Mouse (Mus musculus): ENCODE measurements around the gene Myo1h. TPM values are rescaled to one million over a fixed set of nuclear protein-coding genes. Genes with fewer than 3 reads are reported as not detected.

Gene Myo1h
- polyA plus RNA-seq (2012; rRNA removed; ENCODE audit: low replicate concordance) = 0.26 and 0.29 TPM in 2 replicates

DNA sequence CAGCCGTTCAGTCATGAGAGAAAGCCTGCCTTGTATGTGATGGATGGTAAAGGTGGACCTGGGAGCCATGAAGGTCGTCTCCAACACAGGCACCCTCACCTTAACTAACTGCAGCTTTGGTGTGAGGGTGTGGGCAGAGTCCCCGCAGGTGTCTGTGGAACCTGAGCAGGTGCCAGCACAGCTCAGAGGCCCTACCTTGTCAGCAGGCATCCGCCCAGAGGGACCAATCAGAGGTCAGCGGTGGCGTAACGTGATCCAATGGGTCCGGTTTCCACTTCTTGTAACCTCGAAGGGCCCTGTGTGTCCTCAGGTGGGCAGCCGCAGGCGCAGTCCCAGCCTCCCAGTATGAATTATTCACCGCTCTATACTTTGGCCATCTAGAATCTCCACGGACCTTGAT is at the start of gene Myo1h:
Myo1h (plus strand) TSS at position 293 of the 400 bp plus-strand sequence.

DNA sequence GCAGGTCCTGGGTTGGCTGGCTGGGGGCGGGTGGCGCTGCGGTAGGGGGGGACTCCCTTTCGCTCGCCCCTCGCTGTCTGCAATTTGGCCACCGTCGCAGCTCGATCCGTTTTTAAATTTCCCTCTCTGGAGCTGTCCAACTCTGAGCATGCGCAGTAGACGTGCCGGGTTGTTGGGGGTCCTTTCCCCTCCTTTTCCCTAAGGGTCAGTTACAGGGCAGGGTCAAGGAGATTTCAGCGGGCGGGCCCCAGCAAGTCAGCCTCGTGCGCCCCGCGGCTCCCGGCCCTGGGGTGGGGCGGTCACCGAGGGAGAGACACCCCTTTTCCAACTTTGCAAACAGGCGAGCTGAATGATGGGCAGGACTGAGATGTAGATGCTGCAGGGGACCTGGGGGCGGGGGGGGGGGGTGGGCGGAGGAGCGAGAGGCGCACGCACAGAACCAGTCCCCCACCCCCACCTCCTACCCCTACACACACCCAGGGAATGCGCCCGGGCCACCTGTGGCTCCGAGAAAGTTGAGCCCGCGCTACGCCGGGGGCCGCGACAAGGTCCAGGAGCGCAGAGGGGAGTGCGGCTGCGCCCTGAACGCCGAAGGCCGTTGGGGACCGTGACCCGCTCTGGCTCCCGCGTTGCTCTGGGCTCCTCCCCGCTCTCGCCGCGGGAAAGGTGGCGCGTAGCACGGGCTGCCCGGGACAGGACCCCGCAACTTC is 15.1 kb upstream of the Myo1h start, which contains the start of gene Foxn4:
Foxn4 (minus strand) TSS at position 115 of the 710 bp plus-strand sequence.

DNA sequence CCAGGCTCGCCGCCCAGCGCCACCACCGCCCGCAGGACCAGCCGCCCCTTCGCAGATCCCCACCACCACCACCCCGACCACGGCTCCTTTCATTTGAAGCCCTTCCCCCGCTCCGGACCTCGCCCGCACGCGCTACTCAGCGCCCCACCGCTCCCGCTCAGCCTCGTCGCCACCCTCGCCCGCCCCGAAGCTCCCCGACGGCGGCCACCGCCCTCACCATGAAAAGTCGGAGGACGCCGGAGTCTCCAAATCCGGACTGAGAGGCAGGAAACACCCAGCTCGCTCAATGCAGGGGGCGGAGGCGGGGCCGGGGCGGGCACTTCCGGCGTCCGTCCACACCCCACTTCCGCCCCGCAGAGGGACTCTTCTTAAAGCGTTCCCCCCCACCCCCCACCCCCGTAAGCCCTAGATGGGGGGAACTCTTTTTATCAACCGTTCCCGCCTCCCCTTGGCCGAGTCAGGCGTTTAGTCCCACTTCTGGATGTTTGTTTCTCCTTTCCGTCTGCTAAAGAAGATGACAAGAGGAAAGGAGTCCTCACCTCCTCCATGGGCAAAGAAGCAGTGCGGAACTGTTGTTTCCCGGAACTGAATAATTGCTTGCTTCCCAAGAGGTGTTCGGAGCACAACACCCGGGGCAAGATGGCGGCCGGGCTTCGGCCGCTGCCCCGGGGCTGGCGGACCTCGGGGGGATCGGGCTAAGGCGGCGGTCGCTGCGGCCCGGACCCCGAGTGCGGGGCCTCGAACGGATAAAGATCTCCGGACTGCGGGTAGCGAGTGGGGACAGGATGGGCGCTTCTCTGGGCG is 91.4 kb downstream of the Myo1h start, which contains the start of the genes Kctd10 and Ube3b:
Kctd10 (minus strand) TSS at position 300 of the 804 bp plus-strand sequence.
Ube3b (plus strand) TSS at position 399 of the 804 bp plus-strand sequence.

Other genes with a start within 250 kb of the Myo1h start
- 19.7 and 25.0 TPM in 2 replicates for gene Usp30, start 223.7 kb upstream of the Myo1h start, polyA plus RNA-seq (2012; rRNA removed; ENCODE audit: low replicate concordance)
- gene Svop, start 197.6 kb upstream of the Myo1h start, polyA plus RNA-seq (2012; rRNA removed; ENCODE audit: low replicate concordance) = not detected in 2 replicates
- 9.5 and 12.1 TPM in 2 replicates for gene Alkbh2, start 160.9 kb upstream of the Myo1h start, polyA plus RNA-seq (2012; rRNA removed; ENCODE audit: low replicate concordance)
- gene Ung, start 158.8 kb upstream of the Myo1h start, polyA plus RNA-seq (2012; rRNA removed; ENCODE audit: low replicate concordance) = 5.1 and 7.2 TPM in 2 replicates
- 131 and 132 TPM in 2 replicates for gene Acacb, start 142.6 kb upstream of the Myo1h start, polyA plus RNA-seq (2012; rRNA removed; ENCODE audit: low replicate concordance)
- not detected in 2 replicates for gene Foxn4, start 15.4 kb upstream of the Myo1h start, polyA plus RNA-seq (2012; rRNA removed; ENCODE audit: low replicate concordance)
- 75.2 and 92.5 TPM in 2 replicates for gene Kctd10, start 91.3 kb downstream of the Myo1h start, polyA plus RNA-seq (2012; rRNA removed; ENCODE audit: low replicate concordance)
- gene Ube3b, start 91.4 kb downstream of the Myo1h start, polyA plus RNA-seq (2012; rRNA removed; ENCODE audit: low replicate concordance) = 77.4 and 103 TPM in 2 replicates
- gene Mmab, start 154.9 kb downstream of the Myo1h start, polyA plus RNA-seq (2012; rRNA removed; ENCODE audit: low replicate concordance) = 19.7 and 28.0 TPM in 2 replicates
- 37.0 and 54.1 TPM in 2 replicates for gene Mvk, start 155.1 kb downstream of the Myo1h start, polyA plus RNA-seq (2012; rRNA removed; ENCODE audit: low replicate concordance)